Mouse (Mus musculus) MEL-GATA-1-ER (cell line): Measurements from ENCODE around the gene Pigk.
"Not testable (repeated sequence)": the region's sequence is repeated elsewhere in the genome, so short reads cannot be mapped to it uniquely, and the experiment has no call there.

ENCODE experiments used
- DNase-seq: peaks from one replicate; pipeline ENCODE4 v3.0.0-alpha.2; 2012; ENCODE audit warnings: low read depth; ENCODE audit errors: extremely low read depth

Pigk gene

DNA sequence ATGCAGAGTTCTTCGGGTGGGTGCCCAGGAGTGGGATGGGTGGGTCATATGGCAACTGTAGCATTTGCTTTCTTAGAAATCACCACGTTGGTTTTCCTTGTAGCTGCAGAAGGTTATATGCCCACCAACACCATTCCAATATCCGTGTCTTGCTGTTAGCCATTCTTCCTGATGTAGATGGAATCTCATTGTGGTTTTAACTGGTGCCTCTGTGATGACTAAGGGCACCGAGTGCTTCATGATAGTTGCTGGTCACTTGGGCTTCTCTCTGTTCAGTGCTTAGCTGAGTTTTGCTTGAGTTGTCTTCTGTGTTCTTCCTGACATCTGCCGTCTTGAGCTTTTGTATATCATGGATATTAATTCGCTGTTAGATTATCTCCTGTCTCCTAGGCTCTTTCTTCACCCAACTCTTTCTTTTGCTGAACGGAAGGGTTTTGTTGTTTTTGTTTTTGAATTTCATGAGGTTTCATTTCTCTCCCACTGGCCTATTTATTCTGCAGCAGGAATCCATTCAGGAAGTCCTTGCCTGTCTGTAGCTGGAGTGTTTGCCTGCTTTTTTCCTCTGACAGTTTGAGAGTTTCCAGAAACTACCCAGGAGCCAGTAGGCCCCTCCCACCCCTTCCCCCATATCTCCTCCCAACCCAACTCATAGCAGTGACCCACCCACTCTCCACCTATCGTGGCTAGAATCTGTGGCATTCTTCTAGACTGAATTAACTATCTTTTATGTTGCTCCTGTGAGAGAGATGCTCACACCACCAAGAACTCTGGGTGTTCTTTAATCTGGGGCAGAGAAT, 50.8 kb downstream of the Pigk start:
- DNase-seq, result no peak

DNA sequence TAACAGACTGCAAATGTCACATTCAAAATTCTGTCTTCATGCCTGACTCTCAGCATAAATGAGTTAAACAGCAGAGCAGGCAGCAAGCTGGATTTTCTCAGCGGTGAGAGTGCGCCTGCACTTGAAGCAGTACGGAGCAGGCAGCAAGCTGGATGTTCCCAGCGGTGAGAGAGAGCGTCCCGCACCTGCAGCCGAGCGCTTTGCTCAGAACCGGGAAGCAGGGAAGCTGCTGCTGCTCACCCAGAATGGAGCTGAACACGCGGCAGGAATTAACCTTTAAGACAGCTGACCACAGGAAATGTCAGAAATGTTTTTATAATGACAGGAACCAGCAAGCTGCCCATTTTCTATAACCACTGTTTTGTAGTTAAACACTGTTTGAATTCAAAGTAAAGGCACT, 53.6 kb downstream of the Pigk start:
- no peak for DNase-seq

DNA sequence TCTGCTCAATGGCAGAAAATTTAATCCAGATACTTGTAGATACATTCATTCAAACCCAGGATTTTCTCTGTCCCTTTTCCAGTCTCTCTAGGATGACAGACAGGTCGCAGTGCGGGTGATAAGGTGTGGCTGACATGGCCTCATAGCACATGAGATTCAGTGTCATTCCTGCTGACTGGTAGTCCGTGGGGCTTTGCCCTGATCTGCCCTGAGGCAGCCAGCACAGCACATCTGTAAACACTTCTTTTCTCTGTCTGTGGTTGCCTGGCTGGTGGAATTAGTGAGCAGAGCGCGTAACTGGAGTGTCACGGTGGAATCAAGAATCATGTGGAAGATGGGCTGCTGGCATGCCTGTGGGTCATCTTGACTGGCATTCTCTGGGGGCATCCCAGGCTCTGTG, 56.2 kb downstream of the Pigk start:
- DNase-seq, result no peak

DNA sequence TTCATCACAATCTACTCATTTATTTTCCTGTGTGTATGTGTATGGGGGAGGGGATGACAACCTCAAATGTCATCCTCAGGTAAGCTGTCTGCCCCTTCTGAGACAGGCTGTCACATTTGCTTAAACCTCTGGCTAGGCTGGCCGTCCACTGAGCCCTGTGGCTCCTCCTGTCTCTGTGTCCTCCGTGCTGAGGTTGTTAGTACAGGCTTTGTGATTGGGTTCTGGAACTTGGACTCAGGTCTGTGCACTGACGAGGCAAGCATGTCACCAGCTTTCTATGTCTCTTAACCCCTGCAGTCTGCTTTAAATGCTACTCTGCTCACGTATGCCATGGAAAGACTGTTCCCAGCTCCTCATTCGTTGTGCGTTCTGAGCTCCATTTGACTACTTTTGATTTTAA, 62.5 kb downstream of the Pigk start:
- DNase-seq, result no peak

DNA sequence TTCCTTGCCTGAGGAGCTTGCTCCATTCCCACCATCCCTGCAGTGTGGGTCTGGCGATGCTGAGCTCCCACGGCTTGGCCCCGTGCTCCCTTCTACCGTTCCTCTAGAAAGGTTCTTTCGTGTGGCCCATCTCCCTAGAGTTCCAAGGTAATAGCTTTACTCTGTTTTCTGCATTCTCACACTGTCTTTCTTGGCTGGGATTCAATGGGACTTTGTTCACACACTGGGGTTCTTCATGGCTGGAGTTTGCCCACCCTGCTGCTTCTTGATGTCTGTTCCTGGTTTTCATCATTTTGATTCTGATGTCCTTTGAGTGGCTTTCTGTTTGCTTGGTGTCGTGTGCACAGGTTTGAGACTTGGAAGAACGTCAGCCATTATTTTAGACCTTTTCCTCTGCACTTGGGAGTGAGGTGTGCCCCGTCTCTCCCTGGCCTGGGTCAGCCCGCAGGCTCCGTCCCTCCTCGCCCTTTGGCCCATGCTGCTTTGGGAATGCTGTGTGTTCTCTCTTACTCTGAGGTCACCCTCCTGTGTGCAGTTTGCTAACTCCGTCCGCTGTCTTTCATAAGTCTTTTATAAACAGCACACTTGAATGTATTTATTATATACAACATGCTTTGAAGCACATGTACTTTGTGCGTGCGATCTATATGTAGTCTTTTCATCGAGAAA, 63.1 kb downstream of the Pigk start:
- DNase-seq, result no peak

DNA sequence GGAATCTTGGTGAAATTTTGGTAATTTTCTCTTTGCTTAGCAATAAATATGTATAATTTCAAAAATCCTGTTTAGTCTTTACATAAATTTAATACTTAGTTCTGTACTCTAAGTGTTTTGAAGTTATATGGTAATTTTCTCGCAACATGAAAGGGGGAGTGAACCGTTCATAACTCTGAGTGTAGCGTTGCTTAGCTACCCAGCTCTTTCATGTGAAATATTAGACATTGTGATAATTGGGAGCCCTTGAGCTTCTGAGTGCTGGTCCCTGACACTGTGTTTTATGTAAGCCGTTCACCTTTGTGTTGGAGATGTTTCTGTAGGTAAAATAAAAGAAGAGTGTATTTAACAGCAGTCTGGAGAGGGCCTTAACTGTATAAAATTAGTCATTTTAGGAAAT, 65.9 kb downstream of the Pigk start:
- no peak for DNase-seq

DNA sequence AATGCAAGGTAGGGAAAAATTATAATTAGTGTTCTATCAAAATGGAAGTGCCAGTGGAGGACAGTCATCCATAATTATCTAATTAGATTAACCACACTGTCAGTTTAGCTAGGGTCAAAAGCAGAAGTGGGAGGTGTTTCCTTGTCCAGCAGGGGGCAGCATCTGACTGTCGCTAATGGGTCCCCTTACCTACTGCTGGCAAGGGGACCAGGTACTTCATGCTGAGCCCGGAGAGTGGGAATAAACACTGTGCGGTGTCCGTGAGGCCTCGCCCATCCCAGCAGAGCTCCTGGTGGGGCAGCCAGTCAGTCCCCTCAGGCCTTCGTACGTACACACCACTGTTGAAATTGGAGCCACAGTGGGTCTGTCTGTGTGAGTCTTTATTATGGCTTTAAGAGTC, 69.9 kb downstream of the Pigk start:
- DNase-seq, result peak; percentile 50

DNA sequence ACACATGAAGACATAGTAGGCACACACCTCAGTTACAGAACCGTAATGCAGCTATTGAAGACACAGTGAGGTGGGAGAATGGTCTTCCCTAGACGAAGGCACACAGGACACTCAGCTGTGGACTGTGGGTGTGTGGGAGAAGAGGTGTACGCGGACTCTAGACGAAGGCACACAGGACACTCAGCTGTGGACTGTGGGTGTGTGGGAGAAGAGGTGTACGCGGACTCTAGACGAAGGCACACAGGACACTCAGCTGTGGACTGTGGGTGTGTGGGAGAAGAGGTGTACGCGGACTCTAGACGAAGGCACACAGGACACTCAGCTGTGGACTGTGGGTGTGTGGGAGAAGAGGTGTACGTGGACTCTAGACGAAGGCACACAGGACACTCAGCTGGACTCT, 70.5 kb downstream of the Pigk start:
- DNase-seq, result not testable (repeated sequence)

DNA sequence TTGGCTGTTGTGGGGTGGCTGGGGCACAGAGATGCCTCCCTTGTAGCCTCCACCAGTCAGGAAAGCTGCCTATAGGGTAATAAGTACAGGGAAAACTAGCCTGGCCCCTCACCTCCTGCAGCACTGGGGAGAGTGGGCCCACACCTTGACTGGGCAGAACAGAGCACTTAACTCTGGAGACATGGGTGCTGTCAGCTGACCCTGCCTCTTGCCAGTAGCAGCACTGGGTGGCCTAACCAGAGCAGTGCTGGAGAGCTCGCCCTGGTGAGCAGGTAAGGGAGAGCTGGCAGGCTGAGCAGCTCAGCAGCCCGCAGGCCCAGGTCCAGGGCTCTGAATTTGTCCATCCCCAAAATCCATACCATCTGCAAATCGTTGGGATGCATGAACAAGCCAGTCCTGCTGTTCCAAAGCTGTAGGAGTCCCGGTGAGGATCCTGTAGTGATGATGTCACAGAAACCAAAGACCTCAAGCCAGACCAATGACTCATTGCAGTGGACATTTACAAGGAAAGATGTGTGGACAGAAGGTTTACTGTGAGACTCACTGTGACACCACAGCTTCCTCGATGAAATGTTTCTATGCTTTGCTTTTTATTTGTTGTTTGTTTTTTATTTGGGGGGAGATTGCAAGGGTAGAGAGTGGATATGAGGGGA, 74.5 kb downstream of the Pigk start:
- DNase-seq, result not testable (repeated sequence)

DNA sequence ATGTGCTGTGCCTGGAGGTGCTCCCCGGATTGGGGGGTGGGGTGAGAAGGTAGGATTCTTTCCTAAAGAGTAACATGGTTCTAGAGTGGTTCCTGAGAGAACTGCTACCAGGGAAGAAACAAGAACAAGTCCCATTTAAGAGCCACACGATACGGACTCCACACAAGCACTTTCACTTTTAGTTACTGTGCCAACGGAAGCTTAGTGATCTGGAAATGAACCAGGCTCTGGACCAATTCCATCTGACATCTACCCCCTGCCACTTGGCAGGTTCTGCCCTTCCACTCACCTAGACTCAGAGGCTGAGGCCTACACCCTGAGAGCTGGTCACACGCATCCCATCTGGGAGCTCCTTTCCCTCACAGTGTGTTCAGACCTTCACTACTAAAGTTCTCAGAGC, 78.7 kb downstream of the Pigk start:
- DNase-seq, result no peak

DNA sequence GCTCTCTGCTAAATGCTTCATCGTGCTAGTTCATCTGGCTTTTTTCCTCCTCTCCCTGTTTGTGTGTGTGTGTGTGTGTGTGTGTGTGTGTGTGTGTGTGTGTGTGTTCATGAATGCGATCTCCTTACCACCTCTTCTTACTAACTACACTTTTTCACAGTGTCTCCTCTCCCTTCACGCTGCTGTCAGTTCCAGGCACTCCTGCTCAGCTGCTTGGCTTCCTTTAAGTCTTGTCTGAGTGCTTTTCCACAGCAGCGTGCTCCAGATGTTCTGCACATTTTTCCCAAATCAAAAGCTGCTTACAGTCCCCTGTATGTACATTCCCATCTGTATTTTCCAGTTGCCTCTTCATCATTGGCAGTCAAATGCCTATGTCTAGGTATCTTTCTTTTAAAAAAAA, 79.1 kb downstream of the Pigk start:
- DNase-seq, result no peak

DNA sequence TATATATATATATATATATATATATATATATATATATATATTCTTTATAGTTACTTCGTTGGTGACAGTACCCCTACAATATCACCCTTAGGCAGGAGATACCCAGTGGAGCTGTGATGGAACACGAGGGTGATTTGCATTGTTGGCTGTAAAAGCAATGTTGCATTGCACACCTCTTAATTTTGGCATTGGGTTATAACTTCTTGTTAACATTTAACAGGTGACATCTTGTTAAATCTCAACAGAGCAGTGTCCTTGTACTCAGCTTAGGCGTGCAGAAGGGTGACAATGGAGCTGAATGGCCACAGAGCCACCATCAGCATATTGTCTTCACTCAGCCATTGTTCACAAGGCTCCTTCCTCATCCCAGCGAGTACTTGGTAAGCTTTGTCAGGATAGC, 82.3 kb downstream of the Pigk start:
- DNase-seq, result no peak

DNA sequence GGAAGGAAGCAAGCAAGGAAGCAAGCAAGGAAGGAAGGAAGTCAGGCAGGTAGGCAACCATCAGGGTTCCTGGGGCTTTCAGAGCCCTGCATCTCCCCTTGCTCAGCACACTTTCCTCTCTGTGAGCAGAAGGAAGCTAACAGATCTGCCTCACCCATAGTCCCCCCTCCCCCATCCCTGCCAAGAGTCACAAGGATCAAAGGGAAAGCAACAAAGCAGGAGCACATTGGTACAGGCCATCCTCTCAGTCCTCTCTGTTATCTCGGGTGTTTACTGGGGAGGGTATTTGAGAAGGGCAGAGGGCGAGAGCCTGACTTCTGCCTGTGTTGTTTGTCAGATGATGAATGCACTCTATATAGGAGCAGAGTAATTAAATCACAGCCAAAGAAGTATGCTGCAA, 83.5 kb downstream of the Pigk start:
- no peak for DNase-seq

DNA sequence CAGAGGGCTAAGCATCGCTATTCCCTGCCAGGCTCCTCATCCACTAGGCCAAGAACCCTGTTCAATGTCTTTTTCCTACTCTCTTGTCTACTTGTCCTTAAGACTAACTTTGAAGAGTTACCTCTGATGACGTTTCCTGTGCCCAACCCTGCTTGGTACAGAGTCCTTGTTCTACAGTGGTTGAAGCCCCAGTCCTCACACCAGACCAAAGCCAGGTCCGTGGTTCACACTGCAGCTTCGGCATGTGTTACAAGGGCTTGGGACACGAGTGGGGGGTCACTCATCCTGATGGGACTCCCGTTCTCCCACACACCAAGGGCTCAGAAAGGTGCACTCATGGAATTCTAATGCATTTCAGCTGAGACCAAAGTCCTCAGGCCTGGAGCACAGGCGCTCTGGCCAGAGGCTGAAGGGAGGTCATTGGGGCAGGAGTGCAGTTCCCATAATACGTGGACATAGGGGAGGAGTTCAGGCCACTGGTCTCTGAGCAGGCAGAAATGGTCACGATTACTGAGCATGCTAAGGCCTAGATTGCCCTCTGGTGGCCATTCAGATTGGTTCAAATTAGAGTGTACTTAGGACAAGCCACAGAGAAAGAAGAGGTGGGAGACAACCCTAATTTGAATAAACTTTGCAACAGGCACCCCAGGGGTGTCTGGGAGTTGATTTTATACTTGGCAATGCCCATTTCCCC, 86.0 kb downstream of the Pigk start:
- DNase-seq, result peak; percentile 37

DNA sequence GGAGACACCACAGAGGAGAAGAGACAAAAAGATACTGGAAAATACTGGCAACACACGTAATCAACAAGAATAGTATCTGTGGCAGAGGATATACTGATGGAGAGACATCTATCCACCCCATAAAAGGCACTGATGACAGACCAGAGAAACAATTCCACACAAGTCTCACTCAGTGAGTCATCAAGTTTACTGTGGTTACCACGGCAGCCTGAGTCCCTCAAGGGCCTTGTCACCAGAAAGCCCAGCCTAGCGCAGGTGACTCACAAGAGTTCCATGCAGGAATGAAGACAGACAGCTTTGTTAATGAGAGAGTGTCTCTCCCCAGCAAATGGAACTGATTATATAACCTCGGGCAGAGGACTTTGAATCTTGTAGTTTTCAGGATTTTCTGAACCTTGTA, 100.0 kb downstream of the Pigk start:
- DNase-seq, result no peak

DNA sequence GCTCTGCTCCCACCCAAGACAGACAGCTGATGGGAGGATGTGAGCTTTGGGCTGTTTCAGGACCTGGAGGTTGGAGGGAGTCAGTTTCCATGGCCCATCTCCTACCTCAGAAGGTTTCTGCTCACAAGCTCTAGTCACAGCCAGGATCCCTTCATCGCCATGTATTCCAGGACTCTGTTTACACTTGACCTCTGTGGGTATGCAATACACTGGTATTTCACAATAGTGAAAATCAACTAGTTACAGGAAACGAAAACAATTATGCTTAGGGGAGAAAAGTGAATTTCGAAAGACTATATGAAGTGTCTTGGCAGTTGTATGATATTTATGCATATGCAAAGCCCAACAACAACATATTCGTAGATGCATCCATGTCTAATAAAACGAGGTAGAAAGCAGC, 101.2 kb downstream of the Pigk start:
- DNase-seq, result no peak

DNA sequence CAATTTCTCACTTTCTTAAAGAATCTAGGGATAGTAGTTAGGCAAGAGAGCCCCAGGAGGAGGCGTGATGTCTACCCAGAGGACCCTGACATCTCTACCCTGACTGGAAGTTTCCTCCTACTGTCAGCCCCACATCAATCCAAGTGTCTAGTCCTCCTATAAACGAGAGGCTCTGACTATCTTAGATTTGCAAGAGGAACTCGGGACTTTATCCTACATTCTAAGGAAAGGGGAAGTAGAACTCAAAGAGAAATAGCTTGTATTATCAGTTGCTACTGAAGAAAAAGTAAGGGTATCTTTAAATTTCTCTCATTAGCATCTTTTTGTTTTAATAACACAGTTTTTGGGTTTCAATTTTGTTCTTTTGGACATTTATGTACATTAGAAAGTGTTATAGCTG, 106.5 kb downstream of the Pigk start:
- peak; percentile 55 for DNase-seq

DNA sequence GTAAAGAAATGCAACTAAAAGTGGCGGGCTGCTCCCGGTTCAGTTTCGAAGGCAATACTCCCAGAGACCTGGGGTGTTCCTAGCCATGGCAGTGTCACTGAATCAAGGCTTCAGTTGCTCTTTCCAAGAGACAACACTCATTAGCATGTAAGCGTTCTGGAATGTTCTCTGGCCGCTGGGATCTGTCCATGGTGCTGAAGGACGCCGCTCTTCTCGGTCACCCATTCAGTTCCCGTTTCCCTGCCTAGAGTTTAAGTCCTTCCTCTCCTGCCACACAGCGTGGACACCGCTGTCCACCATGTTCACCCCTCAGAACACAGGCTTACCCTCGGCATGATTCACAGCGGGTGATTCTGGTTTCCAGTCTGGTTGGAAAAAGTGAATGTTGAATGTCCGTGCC, 107.3 kb downstream of the Pigk start:
- DNase-seq, result peak; percentile 39

DNA sequence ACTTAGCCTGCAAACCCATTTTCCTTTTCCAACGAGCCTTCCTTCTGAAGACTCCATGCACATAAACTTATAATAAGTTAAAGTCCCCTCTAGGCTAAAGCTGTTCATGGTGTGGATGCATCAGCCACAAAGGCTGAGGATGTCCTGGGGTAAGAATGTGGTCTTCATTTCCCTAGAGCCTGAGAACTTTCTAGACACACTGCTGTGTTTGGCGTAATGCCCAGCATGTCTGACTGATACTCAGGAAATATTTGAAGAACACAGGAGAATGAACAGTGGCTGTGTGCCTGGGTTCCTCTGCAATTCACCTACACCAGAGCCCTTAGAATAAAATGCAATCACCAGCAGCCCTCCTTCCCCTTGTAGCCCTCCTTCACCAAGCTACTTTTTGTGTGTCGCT, 117.5 kb downstream of the Pigk start:
- no peak for DNase-seq

DNA sequence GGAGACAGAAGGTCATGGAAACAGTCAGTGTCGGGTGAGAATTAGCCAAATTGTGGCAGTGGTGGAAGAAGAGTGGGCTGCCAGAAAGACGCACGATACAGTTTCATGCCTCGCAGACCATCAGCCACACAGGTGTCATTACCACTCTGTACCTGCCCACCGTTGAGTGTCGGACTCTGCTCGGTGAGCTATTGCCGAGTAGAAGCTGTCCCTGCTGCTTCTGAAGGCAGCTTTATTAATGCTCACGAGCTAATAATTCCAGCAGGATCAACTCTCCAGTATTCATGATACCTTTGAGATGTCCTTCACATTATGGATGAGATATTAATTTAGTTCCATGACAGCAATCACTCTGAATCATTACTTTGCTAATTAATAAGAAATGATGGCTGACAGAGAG, 118.1 kb downstream of the Pigk start:
- no peak for DNase-seq

DNA sequence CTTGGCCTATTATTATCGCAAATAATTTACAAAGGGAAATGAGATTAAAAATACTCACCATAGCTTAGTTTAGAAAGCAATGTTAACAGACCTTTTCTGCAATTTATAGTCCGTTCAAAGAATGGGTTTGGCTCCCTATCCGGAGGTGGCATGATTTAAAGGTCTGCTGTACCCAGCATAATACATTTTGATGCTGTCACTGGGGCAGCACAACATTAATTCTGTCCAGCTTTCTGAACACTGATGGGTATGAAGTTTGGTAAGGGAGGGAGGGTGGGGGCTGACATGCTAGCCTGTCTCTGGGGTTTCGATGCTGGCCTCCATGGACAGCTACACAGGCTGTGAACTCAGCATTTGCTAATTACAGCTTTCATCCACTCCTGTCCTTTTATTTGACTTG, 118.5 kb downstream of the Pigk start:
- no peak for DNase-seq

DNA sequence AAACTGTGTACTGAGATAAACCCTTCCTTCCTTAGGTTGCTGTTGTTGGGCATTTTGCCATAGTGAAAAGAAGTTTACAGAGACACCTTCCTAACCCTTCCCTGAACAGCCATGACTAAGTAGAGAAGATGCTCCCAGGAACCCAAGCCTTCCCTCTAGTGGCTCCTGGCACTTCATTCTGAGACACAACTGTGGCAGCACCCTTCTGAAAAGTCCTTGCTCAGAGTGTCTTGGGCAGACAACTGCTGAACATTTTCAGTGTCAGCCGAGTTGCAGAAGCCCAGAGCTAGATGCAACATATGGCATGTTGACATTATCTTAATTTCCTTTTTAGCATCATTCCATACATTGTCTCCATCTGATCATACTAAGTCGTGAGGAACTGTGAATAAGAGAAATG, 123.5 kb downstream of the Pigk start:
- no peak for DNase-seq
